Mouse (Mus musculus): ENCODE results near the gene Ccdc12. TPM values are rescaled to one million over a fixed set of nuclear protein-coding genes. Genes with fewer than 3 reads are reported as not detected.

Gene Ccdc12
- polyA plus RNA-seq, 1 experiment from 2014 or later, result 189 TPM

GRCm38 (mm10) chr9:110701114-110702032, 45.1 kb downstream of the Ccdc12 start:
- Histone ChIP-seq H3K27ac (replicated peaks) (no peak overlapping the region), H3K4me3 (no peak overlapping the region), H3K36me3 (peaks cover 42% of the 10 kb centered on the region), H3K27me3 (ENCODE audit: low read depth, poor library complexity, severe bottlenecking) (no peaks in the 10 kb centered on the region), H3K9me3 (replicated peaks) (no peaks in the 10 kb centered on the region), H3K4me1 (no peaks in the 10 kb centered on the region)
- 76% methylated on average over 11 of the region's 12 CpGs for WGBS
- no peak for DNase-seq (ENCODE audit: low spot score)

DNA sequence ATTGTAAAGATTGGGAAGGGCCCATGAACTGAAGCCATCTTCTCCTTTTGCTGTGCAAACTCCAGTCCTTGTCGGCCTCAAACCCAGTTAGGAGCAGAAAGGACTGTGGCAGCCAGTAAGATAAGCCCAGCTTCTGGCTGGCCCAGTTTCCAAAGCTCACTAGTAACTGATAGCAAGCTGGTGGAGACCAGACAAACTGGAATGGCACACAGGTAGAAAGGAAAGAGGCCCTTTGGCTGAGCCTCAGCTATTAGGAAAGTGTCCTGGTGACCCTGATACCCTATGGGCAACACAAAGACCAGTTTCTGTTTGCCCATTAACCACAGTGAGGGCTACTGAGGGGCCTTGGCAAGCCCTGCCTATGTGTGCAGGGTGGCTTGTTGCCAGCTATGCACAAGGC, 46.5 kb downstream of the Ccdc12 start:
- no peak for DNase-seq (ENCODE audit: low spot score)
- Histone ChIP-seq H3K4me3 (no peak overlapping the region), H3K27me3 (ENCODE audit: low read depth, poor library complexity, severe bottlenecking) (no peaks in the 10 kb centered on the region), H3K27ac (replicated peaks) (no peak overlapping the region), H3K4me1 (no peaks in the 10 kb centered on the region), H3K9me3 (replicated peaks) (no peaks in the 10 kb centered on the region), H3K36me3 (peaks cover 32% of the 10 kb centered on the region)
- 83% methylated on average over 1 of the region's 1 CpGs for WGBS

DNA sequence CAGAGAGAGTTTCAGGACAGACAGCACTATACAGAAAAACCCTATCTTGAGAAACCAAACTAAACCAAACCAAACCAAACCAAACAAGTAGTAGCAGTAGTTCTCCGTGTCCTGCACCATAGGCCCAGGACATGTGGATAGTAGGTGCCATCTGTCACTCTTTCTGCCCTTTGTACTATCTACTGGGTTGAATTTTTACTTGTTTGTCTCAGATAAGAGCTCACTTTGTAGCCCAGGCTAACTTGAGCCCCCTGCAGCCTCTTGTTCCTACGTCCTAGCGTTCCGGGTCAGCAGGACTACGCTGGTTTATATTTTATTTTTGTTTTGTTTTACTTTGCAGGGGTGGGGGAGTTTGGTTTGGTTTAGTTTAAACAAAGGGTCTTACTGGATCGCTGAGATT, 47.6 kb downstream of the Ccdc12 start:
- Histone ChIP-seq H3K4me1 (no peaks in the 10 kb centered on the region), H3K27ac (replicated peaks) (no peak overlapping the region), H3K36me3 (peaks cover 41% of the 10 kb centered on the region), H3K9me3 (replicated peaks) (no peaks in the 10 kb centered on the region), H3K27me3 (ENCODE audit: low read depth, poor library complexity, severe bottlenecking) (no peaks in the 10 kb centered on the region), H3K4me3 (no peak overlapping the region)
- no peak for DNase-seq (ENCODE audit: low spot score)
- WGBS, result 92% methylated on average over 6 of the region's 6 CpGs

DNA sequence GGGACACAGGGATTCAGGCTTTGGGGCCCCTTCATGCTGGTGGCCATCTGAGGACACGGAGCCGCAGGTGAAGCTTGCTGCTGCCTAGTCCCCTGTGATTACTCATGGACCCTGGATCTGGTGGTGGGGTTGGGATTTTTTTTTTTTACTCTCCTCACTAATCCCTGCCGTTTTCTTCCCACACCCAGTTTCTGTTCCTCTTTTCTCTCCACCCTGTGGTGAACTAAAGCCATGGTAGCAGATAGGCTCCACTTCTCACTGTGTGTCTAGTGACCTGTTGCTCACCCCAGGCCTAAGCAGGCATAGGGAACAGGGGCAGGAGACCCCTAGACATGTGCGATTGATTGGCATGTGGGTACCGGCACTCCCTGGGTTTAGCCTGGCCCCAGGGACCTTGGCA, 50.5 kb downstream of the Ccdc12 start:
- no peak overlapping the region for H3K27ac ChIP-seq (replicated peaks)
- H3K36me3 ChIP-seq, result peaks cover 40% of the 10 kb centered on the region
- H3K27me3 ChIP-seq (ENCODE audit: low read depth, poor library complexity, severe bottlenecking), result no peaks in the 10 kb centered on the region
- no peak for DNase-seq (ENCODE audit: low spot score)
- peaks cover 7% of the 10 kb centered on the region for H3K4me1 ChIP-seq
- H3K9me3 ChIP-seq (replicated peaks), result no peaks in the 10 kb centered on the region
- 88% methylated on average over 5 of the region's 5 CpGs for WGBS
- no peak overlapping the region for H3K4me3 ChIP-seq

DNA sequence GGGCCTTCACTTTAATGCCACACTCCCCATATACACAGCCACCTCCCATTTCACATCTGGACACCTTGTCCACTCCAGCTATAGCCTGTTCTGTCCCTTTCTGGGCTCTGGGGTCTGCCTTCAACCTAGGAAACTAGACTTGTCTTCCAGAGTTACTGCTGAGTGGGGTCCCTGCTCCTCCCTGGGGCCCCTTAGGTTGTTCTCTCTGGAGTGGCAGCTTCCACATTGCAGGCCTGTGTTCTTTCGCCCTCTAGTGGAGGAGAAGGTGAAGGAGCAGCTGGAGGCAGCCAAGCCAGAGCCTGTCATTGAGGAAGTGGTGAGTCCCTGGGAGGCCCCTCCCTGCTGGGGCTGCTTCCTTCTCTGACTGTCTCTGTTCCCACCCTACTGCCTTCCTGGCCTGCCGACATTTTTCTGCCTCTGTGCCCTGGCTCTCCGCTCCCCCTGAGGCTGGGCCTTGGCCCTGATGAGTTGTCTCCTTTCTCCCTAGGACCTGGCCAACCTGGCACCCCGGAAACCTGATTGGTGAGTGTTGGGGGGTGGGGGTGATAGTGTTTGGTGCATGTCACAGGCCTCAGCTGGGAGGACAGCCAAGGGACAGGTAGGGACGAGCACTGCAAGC, 53.4 kb downstream of the Ccdc12 start:
- no peaks in the 10 kb centered on the region for H3K27me3 ChIP-seq (ENCODE audit: low read depth, poor library complexity, severe bottlenecking)
- peak; percentile 75 for DNase-seq (ENCODE audit: low spot score)
- no peaks in the 10 kb centered on the region for H3K9me3 ChIP-seq (replicated peaks)
- 0 out of 2 replicates have a peak overlapping the region, but pooled peaks have one; percentile 23 for H3K4me3 ChIP-seq
- peaks cover 60% of the 10 kb centered on the region for H3K36me3 ChIP-seq
- WGBS, result 47% methylated on average over 5 of the region's 5 CpGs
- H3K4me1 ChIP-seq, result peaks cover 7% of the 10 kb centered on the region
- H3K27ac ChIP-seq (replicated peaks), result peak overlapping the region; percentile 23; the same call in 1 of the 2 replicates

DNA sequence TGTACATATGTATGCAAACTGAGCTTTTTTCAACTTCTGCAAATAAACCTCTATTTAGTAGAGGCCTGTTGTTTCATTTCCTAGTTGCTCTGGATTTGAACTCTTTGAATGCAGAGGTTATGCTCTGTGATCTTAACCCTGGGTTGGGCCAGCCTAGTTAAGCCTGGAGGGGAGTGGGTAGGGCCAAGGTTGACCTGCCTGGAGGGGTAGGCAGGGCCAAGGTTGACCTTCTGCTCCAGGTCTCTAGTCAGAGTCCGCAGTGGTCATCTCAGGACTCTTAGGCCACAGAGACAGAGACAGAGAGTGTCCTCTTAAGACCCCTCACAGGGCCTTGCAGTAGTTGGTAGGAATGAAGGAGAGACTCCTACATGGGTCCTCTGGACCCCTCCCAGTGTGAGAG, 55.2 kb downstream of the Ccdc12 start:
- WGBS, result 100% methylated on average over 1 of the region's 1 CpGs
- H3K27ac ChIP-seq (replicated peaks), result no peak overlapping the region
- H3K27me3 ChIP-seq (ENCODE audit: low read depth, poor library complexity, severe bottlenecking), result no peaks in the 10 kb centered on the region
- no peaks in the 10 kb centered on the region for H3K9me3 ChIP-seq (replicated peaks)
- peaks cover 65% of the 10 kb centered on the region for H3K36me3 ChIP-seq
- DNase-seq (ENCODE audit: low spot score), result no peak
- no peak overlapping the region for H3K4me3 ChIP-seq
- peaks cover 7% of the 10 kb centered on the region for H3K4me1 ChIP-seq

DNA sequence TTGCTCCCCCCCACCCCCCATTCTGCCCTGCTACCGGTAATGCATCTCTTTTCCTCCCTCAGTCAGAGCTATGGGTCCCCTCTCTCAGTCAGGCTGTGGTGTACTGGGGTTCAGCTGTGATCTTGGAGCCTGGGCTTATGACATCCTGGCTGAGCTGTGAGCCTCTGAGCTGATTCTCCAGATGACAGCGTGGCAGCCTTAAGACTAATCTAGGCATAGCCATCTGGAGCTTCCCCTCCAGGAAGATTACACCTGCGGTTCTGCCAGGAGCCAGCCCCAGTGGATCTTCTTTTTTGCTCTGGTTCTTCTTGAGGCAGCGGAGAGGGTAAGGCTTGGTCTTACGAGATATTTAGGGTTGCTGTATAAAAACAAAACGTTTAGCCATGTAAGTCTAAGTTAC, 55.7 kb downstream of the Ccdc12 start:
- WGBS, result 89% methylated on average over 6 of the region's 6 CpGs
- no peaks in the 10 kb centered on the region for H3K27me3 ChIP-seq (ENCODE audit: low read depth, poor library complexity, severe bottlenecking)
- peaks cover 65% of the 10 kb centered on the region for H3K36me3 ChIP-seq

GRCm38 (mm10) chr9:110712545-110712944, 56.2 kb downstream of the Ccdc12 start:
- H3K4me3 ChIP-seq, result no peak overlapping the region
- H3K27me3 ChIP-seq (ENCODE audit: low read depth, poor library complexity, severe bottlenecking), result no peaks in the 10 kb centered on the region
- 86% methylated on average over 4 of the region's 4 CpGs for WGBS
- H3K4me1 ChIP-seq, result peaks cover 7% of the 10 kb centered on the region
- peaks cover 65% of the 10 kb centered on the region for H3K36me3 ChIP-seq
- no peak for DNase-seq (ENCODE audit: low spot score)
- H3K9me3 ChIP-seq (replicated peaks), result no peaks in the 10 kb centered on the region
- H3K27ac ChIP-seq (replicated peaks), result no peak overlapping the region

More for the DNA sequence above, 55.7 kb downstream of the Ccdc12 start:
- no peak overlapping the region for H3K27ac ChIP-seq (replicated peaks)
- H3K4me3 ChIP-seq, result no peak overlapping the region
- H3K4me1 ChIP-seq, result peaks cover 7% of the 10 kb centered on the region
- DNase-seq (ENCODE audit: low spot score), result no peak
- H3K9me3 ChIP-seq (replicated peaks), result no peaks in the 10 kb centered on the region

DNA sequence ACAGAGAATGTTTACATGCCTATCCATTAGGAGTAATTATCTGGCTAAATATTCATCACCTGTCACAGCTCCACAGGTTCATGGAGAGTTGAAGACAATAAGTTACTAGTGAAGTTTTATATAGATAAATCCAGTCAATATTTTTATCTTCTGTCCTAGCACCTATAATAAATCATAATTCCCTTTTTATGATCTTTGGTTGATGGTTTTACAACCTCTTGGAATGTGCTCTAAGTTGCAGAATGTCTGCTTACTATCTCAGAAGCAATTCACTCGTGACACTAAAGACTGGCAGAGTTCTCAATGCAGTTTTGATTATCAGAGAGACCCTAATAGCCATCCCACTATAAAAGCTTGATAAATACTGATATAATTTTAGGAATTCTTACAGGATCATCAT, 57.1 kb downstream of the Ccdc12 start:
- Histone ChIP-seq H3K27ac (replicated peaks) (no peak overlapping the region), H3K27me3 (ENCODE audit: low read depth, poor library complexity, severe bottlenecking) (no peaks in the 10 kb centered on the region), H3K4me1 (peaks cover 7% of the 10 kb centered on the region), H3K9me3 (replicated peaks) (no peaks in the 10 kb centered on the region), H3K4me3 (no peak overlapping the region), H3K36me3 (peaks cover 58% of the 10 kb centered on the region)
- WGBS, result 96% methylated on average over 1 of the region's 1 CpGs
- DNase-seq (ENCODE audit: low spot score), result no peak

DNA sequence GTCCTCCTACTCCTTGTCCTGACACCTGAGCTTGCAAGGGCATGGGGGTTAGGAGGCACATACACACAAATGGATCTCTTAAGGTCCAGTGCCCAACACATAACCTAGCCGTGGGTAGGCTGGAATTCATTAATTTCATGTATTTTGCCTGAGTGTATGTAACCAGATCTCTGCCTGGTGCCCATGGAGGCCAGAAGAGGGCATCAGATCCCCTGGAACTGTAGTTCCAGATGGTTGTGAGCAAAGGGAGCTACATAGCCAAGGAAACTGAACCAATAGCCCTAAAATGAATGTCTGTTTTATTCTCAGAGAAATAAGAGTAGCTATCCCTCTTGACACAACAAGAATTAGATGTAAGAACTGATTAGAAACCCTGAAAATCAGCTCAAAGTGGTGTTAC, 59.1 kb downstream of the Ccdc12 start:
- peaks cover 48% of the 10 kb centered on the region for H3K36me3 ChIP-seq
- no peaks in the 10 kb centered on the region for H3K27me3 ChIP-seq (ENCODE audit: low read depth, poor library complexity, severe bottlenecking)
- no peak overlapping the region for H3K4me3 ChIP-seq
- H3K4me1 ChIP-seq, result peaks cover 8% of the 10 kb centered on the region
- DNase-seq (ENCODE audit: low spot score), result no peak
- no peak overlapping the region for H3K27ac ChIP-seq (replicated peaks)
- no peaks in the 10 kb centered on the region for H3K9me3 ChIP-seq (replicated peaks)
- 71% methylated on average over 1 of the region's 1 CpGs for WGBS

DNA sequence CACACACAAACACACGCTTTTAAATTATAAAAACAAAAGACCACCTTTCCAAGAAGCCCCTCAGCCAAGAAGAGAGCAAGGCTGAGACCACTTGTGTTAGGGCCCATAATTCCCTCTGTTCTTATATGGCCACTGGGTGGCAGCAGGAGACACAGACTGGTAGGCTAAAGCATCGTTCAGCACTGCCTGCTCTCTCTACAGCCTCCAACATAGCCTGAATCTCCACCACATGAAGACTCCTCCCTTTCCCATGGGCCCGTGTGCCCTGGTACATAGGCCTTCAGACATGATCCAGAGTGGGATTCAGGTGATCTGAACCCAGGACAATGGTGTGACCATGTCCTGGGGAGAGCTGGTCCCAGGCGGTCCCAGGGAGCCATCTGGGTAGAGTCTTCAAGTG, 60.5 kb downstream of the Ccdc12 start:
- peak; percentile 62 for DNase-seq (ENCODE audit: low spot score)
- Histone ChIP-seq H3K4me1 (peaks cover 8% of the 10 kb centered on the region), H3K27ac (replicated peaks) (no peak overlapping the region), H3K36me3 (peaks cover 41% of the 10 kb centered on the region), H3K9me3 (replicated peaks) (no peaks in the 10 kb centered on the region), H3K27me3 (ENCODE audit: low read depth, poor library complexity, severe bottlenecking) (no peaks in the 10 kb centered on the region), H3K4me3 (no peak overlapping the region)
- 29% methylated on average over 4 of the region's 4 CpGs for WGBS

DNA sequence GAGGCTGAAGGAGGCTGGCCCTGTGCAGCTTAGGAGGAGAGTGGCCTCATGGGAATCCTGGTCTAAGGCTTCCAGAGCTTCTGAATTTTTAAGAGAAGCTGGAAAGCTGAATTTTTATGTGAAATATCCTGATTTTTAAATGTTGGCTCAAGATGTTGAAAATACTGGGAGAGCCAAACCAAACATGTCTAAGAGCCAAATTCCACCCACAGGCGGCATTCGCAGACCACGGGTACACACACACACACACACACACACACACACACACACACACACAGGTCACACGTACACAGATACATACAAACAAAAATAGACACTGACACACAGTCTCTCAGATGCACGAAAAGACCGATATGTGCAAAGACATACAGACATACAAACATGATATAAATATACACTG, 61.8 kb downstream of the Ccdc12 start:
- Histone ChIP-seq H3K36me3 (peaks cover 36% of the 10 kb centered on the region), H3K27me3 (ENCODE audit: low read depth, poor library complexity, severe bottlenecking) (no peaks in the 10 kb centered on the region), H3K9me3 (replicated peaks) (no peaks in the 10 kb centered on the region), H3K4me1 (peaks cover 11% of the 10 kb centered on the region), H3K4me3 (no peak overlapping the region), H3K27ac (replicated peaks) (no peak overlapping the region)
- 93% methylated on average over 6 of the region's 6 CpGs for WGBS
- DNase-seq (ENCODE audit: low spot score), result no peak

DNA sequence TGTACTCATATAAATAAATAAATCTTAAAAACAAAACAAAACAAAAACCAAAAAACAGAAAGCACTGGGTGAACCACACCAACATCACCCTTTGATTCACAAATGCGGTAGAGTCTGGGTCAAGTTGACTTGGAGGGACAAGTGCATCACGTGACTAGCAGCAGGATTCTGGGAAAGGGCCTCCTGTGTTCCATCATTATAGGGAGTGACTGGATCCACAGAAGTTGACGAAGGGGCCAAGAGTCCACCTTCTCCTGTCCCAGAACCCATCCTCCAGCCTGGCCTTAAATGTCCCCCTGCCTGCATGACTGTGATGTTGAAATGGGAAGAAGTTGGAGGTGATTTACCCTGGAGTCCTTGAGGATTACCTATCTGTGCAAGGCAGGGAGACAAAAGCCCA, 62.5 kb downstream of the Ccdc12 start:
- Histone ChIP-seq H3K27ac (replicated peaks) (0 out of 2 replicates have a peak overlapping the region, but pooled peaks have one; percentile 43), H3K9me3 (replicated peaks) (no peaks in the 10 kb centered on the region), H3K4me3 (no peak overlapping the region), H3K27me3 (ENCODE audit: low read depth, poor library complexity, severe bottlenecking) (no peaks in the 10 kb centered on the region), H3K4me1 (peaks cover 11% of the 10 kb centered on the region), H3K36me3 (peaks cover 36% of the 10 kb centered on the region)
- 90% methylated on average over 3 of the region's 3 CpGs for WGBS
- DNase-seq (ENCODE audit: low spot score), result no peak
